Mouse (Mus musculus) activated CD4-positive, CD25-positive, alpha-beta regulatory T cell, adult 4 months (primary cell): ENCODE measurements at regions not wholly inside any gene's neighbourhood (a gene's known extent, or its start where the extent isn't known, plus 50 kb on each side); places are given as distances from the start of the nearest gene placed in this dataset.

Experiments
- ATAC-seq: one replicate; pipeline ENCODE4 v1.8.0; 2017

GRCm38 (mm10) chr3:35242349-35242748, 511.6 kb upstream of the Atp11b start:
- ATAC-seq: no peak

GRCm38 (mm10) chr3:35242871-35243529, 510.9 kb upstream of the Atp11b start:
- ATAC-seq: no peak

DNA sequence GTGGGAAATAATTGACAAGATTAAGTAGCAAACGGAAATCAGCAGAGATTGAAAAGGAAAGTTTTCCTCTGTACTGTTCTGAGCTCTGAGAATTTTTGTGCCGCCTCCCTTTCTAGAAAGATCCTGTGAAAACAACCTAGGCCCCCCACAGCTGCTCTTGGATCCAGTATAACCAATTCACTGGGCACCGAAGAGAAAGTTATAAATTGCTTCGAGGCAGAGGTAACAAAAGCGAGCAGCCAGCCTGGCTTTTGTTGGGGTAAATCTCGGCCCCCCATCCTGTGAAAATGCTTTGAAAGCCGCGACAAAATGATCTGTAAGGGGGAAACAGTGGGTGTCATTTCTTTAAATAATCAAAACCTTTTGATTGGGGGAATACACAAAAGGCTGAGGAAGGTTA, 508.9 kb upstream of the Atp11b start:
- no peak for ATAC-seq

DNA sequence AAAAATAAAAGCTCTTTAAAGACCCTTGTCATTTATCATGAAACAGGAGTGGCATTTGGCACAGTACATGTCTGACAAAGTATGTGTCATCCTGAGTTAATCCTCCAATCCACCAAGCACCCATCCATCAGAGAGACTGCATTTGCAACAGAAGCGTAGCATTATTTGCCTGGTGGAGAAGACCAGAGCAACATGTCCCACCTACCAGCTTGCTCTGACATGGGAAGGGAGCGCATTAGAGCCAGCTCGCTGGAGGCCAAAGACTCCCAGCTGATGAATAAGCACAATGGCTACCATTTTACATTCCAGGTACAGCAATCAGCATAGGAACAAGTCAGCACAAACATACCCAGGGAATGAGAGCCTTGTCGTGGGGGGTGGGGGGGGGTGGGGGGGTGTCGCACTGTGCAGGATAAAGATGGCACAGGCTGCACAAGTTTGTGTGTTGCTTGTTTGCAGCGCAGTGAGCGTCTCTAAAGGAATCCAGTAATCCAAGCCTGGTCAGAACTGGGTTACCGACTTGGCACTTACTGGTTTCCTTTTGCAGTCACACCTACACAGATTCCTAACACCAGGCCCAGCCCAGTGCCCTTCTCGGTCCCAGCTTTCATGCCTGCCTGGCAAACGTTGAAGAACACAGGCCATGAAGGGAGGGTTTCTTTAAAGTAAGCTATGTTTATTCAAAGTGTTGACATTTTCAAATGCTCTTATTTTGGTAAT, 507.8 kb upstream of the Atp11b start:
- no peak for ATAC-seq

- no peak for ATAC-seq
These were observed 504.7 kb upstream of the Atp11b start for GRCm38 (mm10) chr3:35249160-35249559.

GRCm38 (mm10) chr3:35250092-35250749, 503.7 kb upstream of the Atp11b start:
- ATAC-seq: no peak

- ATAC-seq: no peak
These were observed 500.0 kb upstream of the Atp11b start for GRCm38 (mm10) chr3:35253861-35254260.

DNA sequence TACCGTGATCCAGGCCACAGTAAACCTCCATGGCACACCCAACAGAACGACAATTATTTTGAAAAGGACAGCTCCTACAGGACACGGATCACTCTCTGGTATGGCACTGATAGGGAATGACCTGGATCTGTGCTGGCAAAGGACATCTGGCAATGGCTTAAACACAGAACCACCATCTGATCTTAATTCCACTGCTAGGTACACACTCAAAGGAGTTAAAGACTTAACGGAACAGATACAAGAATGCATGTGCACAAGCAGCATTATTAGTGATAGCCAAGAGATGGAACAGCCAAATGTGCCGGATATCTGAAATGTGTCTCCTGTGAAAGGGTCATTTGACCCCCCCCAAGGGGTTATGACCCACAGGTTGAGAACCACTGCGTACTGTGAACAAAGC, 493.0 kb upstream of the Atp11b start:
- ATAC-seq: no peak

DNA sequence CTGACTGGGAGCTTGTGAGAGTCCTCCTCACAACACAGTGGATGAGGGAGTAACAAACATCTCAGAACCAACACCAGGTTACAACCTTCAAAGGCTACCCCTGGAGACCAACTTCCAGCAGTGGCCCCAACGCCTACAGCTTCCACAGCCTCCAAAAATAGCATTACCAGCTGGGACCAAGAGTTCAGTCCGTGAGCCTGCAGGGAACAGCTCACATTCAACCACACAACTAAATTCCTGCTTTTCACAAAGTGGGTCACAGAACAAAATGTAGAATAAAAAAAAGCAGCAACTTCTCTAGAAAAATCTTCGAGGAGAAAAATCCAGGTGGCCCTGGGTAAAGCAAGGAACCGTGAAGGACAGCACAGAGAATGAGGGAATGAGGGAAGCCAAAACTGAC, 485.0 kb upstream of the Atp11b start:
- ATAC-seq: no peak

GRCm38 (mm10) chr3:35269977-35270880, 483.7 kb upstream of the Atp11b start:
- no peak for ATAC-seq

- no peak for ATAC-seq
These were observed 480.4 kb upstream of the Atp11b start for GRCm38 (mm10) chr3:35273546-35273945.

GRCm38 (mm10) chr3:35280981-35281380, 472.9 kb upstream of the Atp11b start:
- no peak for ATAC-seq

DNA sequence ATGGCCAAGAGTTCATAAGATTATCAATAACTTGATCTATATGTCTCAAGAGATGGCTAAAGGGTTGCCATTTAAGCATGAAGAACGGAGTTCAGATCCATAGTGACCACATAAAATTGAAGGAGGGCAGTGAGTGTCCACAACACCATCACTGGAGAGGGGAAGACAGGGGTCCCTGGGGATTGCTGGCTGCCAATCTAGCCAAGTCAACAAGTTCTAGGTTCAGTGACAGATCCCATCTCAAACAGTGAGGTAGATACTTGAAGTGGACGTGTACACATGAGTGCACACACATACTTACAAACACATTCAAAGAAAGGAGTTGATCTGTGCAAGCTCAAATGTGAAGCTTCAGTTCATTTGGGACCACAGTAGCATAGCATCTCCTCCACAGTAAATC, 471.8 kb upstream of the Atp11b start:
- ATAC-seq: no peak

DNA sequence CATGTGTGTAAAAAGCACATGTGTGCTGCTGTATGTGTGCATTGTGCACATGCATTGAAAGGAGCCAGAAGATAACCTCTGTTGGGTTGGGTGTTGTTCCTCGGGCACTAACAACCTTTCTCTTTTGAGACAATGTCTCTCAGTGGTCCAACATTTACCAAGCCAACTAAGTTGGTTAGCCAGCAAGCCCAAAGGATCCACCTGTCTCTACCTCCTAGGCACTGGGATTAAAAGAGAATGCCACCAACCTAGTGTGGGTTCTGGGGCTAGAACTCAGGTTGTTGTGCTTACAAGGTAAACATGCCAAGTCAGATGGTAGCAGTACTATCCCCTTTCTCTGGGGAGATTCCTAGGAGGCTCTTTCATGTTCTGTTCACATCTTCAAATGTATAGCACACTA, 459.1 kb upstream of the Atp11b start:
- no peak for ATAC-seq

GRCm38 (mm10) chr3:35295746-35296145, 458.2 kb upstream of the Atp11b start:
- ATAC-seq: no peak

DNA sequence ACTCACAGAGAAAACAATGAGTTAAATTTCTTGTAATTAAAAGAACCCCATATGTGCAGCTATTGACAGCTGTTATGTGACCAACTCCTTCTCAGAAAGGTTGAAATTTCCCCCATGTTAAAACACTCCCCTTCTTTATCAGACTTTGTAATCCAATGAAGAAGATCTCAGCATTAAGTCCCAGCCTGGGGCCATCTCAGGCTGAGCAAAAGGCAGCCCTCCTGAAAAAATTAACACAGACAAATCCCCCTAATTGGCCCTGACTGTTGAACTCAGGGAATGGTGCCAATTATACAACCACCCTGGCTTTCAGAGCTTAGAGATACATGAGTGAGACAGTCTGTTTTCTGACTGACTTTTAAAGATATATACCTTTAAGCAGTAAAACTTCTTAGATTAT, 454.9 kb upstream of the Atp11b start:
- no peak for ATAC-seq

- ATAC-seq: peak; percentile 43
These were observed 447.9 kb upstream of the Atp11b start for GRCm38 (mm10) chr3:35306013-35306412.

GRCm38 (mm10) chr3:35314177-35314576, 439.7 kb upstream of the Atp11b start:
- no peak for ATAC-seq

DNA sequence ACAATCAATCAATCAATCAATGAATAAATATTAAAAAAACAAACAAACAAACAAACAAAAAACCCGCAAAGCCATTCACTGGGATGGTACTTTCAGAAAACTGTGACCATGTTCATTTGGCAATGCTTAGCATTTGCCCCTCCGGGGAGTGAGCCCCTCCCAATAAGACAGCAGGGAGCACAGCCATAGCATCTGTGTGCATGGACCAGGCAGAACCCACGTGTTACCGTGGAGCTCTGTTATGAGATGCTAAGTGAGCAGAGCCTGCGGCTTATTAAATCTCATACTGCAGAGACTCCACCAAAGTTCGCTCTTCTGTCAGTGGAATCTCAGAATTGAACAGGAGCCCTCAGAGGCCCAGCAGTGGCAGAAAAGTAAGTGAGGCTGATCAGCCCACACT, 438.7 kb upstream of the Atp11b start:
- no peak for ATAC-seq

DNA sequence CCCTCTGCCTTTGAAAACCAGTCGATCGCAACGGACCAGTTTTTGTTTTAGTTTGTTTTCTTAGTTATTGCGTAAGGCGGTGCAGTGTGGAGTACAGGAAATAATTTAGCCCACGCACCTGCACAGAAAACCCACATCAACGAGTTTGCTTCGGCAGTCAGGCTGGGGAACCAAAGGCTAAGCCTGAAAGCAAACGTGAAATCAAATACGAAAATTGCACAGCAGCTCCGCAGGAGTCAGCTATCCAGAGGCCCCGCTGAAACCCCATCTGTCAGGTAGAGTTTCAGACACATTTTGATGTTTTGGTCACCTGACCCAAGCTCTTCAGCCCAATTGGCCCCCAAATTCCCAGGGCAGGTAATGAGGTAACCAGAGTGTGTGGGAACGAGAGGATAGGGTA, 435.6 kb upstream of the Atp11b start:
- ATAC-seq: peak; percentile 83

- ATAC-seq: no peak
These were observed 433.0 kb upstream of the Atp11b start for GRCm38 (mm10) chr3:35320844-35321393.

DNA sequence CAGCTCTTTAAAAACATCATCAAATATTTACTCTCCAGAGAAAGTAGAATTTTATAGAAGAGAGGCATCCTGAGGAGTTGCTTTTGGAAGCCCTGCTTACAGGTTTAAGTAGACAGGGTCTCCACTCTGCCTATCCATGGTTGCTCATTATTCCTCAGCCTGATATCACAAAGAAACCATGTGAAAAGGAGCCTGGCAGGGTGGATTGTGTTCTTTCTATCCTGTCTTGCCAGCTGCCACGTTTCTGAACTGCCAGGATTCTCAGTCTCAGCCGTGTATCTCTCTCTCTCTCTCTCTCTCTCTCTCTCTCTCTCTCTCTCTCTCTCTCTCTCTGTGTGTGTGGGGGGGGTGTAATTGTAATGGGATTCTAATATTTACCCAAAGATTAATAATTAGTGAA, 431.9 kb upstream of the Atp11b start:
- ATAC-seq: no peak

DNA sequence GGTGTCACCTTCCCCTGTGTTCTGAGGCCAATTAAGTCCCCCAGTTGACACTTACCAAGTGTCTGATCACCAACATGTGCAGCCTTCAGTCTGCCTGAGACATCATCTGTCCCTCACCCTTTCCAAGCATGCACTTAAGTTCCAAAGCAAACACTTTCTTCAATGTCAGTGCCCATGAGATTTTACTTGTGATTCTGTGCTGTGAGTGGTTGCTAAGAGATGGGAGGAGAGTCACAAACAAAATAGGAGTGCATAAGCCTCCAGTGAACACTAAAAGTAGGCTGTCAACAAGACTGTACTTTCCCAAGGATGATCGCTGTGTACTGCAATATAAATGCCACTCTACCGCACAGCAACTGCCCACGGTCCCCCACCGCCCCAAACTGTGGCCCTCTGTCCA, 431.0 kb upstream of the Atp11b start:
- no peak for ATAC-seq
